Mouse (Mus musculus) ovary, postnatal 10 days (tissue): ENCODE measurements around the gene Myh11.
A peak's percentile ranks its signal among the peaks of the same experiment; 100 is the strongest.
"Not testable (repeated sequence)": the region's sequence is repeated elsewhere in the genome, so short reads cannot be mapped to it uniquely, and the experiment has no call there.

Experiments used
- DNase-seq: peaks from one replicate; pipeline ENCODE4 v3.0.0; 2022; ENCODE audit warnings: low spot score

Myh11 gene

GRCm38 (mm10) chr16:14162988-14163416 is 128.2 kb downstream of the Myh11 start, which contains the start of the genes Nde1 and Marf1:
Gene Nde1, plus strand, starts transcription at chr16:14163275.
Gene Marf1, minus strand, starts transcription at chr16:14163351.
- peak; percentile 81 for DNase-seq

- DNase-seq, result no peak
Measured at GRCm38 (mm10) chr16:14160941-14161340, 130.2 kb downstream of the Myh11 start.

GRCm38 (mm10) chr16:14159746-14160131 is 131.4 kb downstream of the Myh11 start:
- peak; percentile 48 for DNase-seq

GRCm38 (mm10) chr16:14158936-14159745 is 132.0 kb downstream of the Myh11 start:
- DNase-seq, result peak; percentile 88

GRCm38 (mm10) chr16:14158536-14158935 is 132.6 kb downstream of the Myh11 start:
- no peak for DNase-seq

GRCm38 (mm10) chr16:14156312-14156711 is 134.9 kb downstream of the Myh11 start:
- DNase-seq, result no peak

GRCm38 (mm10) chr16:14155638-14156037 is 135.5 kb downstream of the Myh11 start:
- not testable (repeated sequence) for DNase-seq

GRCm38 (mm10) chr16:14151718-14152117 is 139.5 kb downstream of the Myh11 start:
- DNase-seq, result no peak

GRCm38 (mm10) chr16:14147712-14148111 is 143.5 kb downstream of the Myh11 start:
- DNase-seq, result no peak
